Mouse (Mus musculus) CD4-positive, CD25-positive, alpha-beta regulatory T cell, adult 2 months (primary cell): ENCODE measurements at regions not wholly inside any gene's neighbourhood (a gene's known extent, or its start where the extent isn't known, plus 50 kb on each side); places are given as distances from the start of the nearest gene placed in this dataset.
"Not testable (repeated sequence)": the region's sequence is repeated elsewhere in the genome, so short reads cannot be mapped to it uniquely, and the experiment has no call there.

Experiments used
- DNase-seq: peaks from one replicate; pipeline ENCODE4 v3.0.0-alpha.2; 2012; ENCODE audit warnings: low read depth, low spot score

GRCm38 (mm10) chr12:114008491-114008890 is 464.8 kb downstream of the Adam6a start:
- DNase-seq = not testable (repeated sequence)

GRCm38 (mm10) chr12:114009391-114009790 is 465.7 kb downstream of the Adam6a start:
- no peak for DNase-seq

- DNase-seq = peak; percentile 70
Measured at GRCm38 (mm10) chr12:114012860-114013259, 469.2 kb downstream of the Adam6a start.

- not testable (repeated sequence) for DNase-seq
Measured at GRCm38 (mm10) chr12:114037011-114037410, 493.3 kb downstream of the Adam6a start.

- DNase-seq = peak; percentile 65
Measured at GRCm38 (mm10) chr12:114047991-114048390, 504.3 kb downstream of the Adam6a start.

- no peak for DNase-seq
Measured at GRCm38 (mm10) chr12:114053341-114053740, 509.6 kb downstream of the Adam6a start.

- DNase-seq = peak; percentile 40
Measured at GRCm38 (mm10) chr12:114059615-114060014, 515.9 kb downstream of the Adam6a start.

GRCm38 (mm10) chr12:114067166-114067565 is 523.5 kb downstream of the Adam6a start:
- DNase-seq = no peak

GRCm38 (mm10) chr12:114108731-114109130 is 565.0 kb downstream of the Adam6a start:
- DNase-seq = not testable (repeated sequence)

GRCm38 (mm10) chr12:114134897-114135296 is 591.2 kb downstream of the Adam6a start:
- no peak for DNase-seq

- DNase-seq = no peak
Measured at GRCm38 (mm10) chr12:114148779-114149178, 605.1 kb downstream of the Adam6a start.

GRCm38 (mm10) chr12:114172305-114172704 is 628.6 kb downstream of the Adam6a start:
- DNase-seq = no peak

- no peak for DNase-seq
Measured at GRCm38 (mm10) chr12:114199521-114199920, 655.8 kb downstream of the Adam6a start.

- peak; percentile 19 for DNase-seq
Measured at GRCm38 (mm10) chr12:114222541-114222940, 678.8 kb downstream of the Adam6a start.
